Mouse (Mus musculus): ENCODE measurements around the gene Osbpl5.

DNA sequence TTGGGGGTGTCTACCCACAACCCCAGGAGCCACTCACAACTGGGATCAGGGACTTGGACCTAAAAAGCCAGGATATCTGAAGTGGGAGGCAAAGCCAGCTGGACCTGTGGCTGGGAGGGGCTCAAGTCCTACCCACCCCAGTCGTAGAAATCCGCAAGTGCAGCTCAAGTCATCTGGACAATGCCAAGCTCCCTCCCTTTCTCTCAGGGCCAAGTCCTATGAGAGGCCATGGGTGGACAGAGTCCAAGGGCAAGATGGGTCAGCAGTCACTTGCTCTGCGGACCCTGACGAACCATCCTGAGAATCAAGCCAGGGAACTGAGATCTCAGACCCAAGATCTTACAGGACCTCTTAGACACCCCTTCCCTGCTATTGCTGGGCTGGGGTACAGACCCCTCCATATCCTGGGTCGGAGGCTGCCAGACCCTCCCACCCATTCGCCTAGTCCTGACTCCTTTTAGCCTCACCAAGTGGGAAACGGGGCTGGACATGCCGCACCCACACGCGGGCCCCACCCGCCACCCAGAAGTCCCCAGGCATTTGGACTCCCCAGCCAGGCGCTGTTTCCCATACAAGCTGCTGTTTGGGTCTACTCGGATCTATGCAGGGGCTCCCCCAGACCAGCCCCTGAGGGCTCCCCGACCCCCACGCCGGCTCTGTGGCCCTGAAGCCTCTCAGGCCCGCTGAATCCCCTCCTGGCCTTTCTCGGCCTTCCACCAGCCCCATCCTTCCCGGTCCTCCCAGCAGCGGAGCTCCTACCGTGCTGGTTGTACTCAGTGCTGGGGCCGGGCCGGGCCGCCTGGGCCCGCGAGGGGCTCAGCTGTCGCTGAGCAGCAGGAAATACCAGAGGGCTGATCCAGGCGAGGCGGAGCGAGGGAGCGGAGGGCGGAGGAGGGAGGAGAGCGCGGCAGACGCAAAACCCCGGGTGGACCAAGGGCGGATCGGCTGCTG, 17.0 kb downstream of the Osbpl5 start:
- no peak for TF ChIP-seq CTCF (IDR thresholded peaks at IDR 0.05; ENCODE audit: control insufficient read depth, insufficient read depth, insufficient replicate concordance, low read depth, low read length)
- 0 out of 2 replicates have a peak, but pooled peaks have one; percentile 24 for TF ChIP-seq POLR2A (IDR thresholded peaks at IDR 0.05; ENCODE audit: control insufficient read depth, low read depth, low read length)

Data from testis, adult 2 months (tissue).